Mouse (Mus musculus): Measurements from ENCODE around the gene Fkbp2. TPM values are rescaled to one million over a fixed set of nuclear protein-coding genes. Genes with fewer than 3 reads are reported as not detected.

Gene Fkbp2
- polyA plus RNA-seq, 1 experiment from 2014 or later: 86.9 TPM

GRCm38 (mm10) chr19:6974211-6975205 is 5.8 kb downstream of the Fkbp2 start, which contains the start of gene Ppp1r14b:
Ppp1r14b (plus strand) TSS chr19:6974968.
- Histone ChIP-seq H3K4me1 (peaks cover 54% of the 10 kb centered on the region), H3K4me2 (peak within 1 kb of the TSS; percentile 91), H3K9me3 (replicated peaks) (no peaks in the 10 kb centered on the region), H3K36me3 (ENCODE audit: poor library complexity, severe bottlenecking) (peaks cover 23% of the 10 kb centered on the region), H3K27ac (peak within 1 kb of the TSS; percentile 96), H3K27me3 (peaks cover 26% of the 10 kb centered on the region), H3K4me3 (peak within 1 kb of the TSS; percentile 89), H3K9ac (peak within 1 kb of the TSS; percentile 88)
- peak; percentile 67 for ATAC-seq
- under 1% methylated on average over 51 of the region's 84 CpGs for WGBS

- Histone ChIP-seq H3K27me3 (peaks cover 35% of the 10 kb centered on the region), H3K9me3 (replicated peaks) (no peaks in the 10 kb centered on the region), H3K4me3 (peak overlapping the region; percentile 89), H3K27ac (no peak overlapping the region), H3K4me2 (peak overlapping the region; percentile 91), H3K4me1 (peaks cover 52% of the 10 kb centered on the region), H3K9ac (peak overlapping the region; percentile 88; the same call in 1 of the 2 replicates), H3K36me3 (ENCODE audit: poor library complexity, severe bottlenecking) (peaks cover 21% of the 10 kb centered on the region)
- ATAC-seq: no peak
- WGBS: 33% methylated on average over 12 of the region's 12 CpGs
Observed at GRCm38 (mm10) chr19:6973581-6974190, 6.6 kb downstream of the Fkbp2 start.

GRCm38 (mm10) chr19:6972247-6972917 is 7.9 kb downstream of the Fkbp2 start:
- Histone ChIP-seq H3K27me3 (peaks cover 45% of the 10 kb centered on the region), H3K9ac (no peak overlapping the region), H3K4me3 (no peak overlapping the region), H3K4me2 (no peak overlapping the region), H3K9me3 (replicated peaks) (no peaks in the 10 kb centered on the region), H3K36me3 (ENCODE audit: poor library complexity, severe bottlenecking) (peaks cover 8% of the 10 kb centered on the region), H3K27ac (no peak overlapping the region), H3K4me1 (peaks cover 42% of the 10 kb centered on the region)
- no peak for ATAC-seq
- 85% methylated on average over 13 of the region's 13 CpGs for WGBS

GRCm38 (mm10) chr19:6971644-6972043 is 8.7 kb downstream of the Fkbp2 start:
- 47% methylated on average over 6 of the region's 6 CpGs for WGBS
- ATAC-seq: no peak

GRCm38 (mm10) chr19:6970460-6971085 is 9.7 kb downstream of the Fkbp2 start:
- peak overlapping the region; percentile 60 for H3K4me2 ChIP-seq
- H3K27ac ChIP-seq: no peak overlapping the region; the same call in 1 of the 2 replicates
- WGBS: 10% methylated on average over 11 of the region's 11 CpGs
- no peaks in the 10 kb centered on the region for H3K9me3 ChIP-seq (replicated peaks)
- peak overlapping the region; percentile 40 for H3K9ac ChIP-seq
- H3K4me3 ChIP-seq: no peak overlapping the region
- peaks cover 29% of the 10 kb centered on the region for H3K4me1 ChIP-seq
- H3K27me3 ChIP-seq: peaks cover 45% of the 10 kb centered on the region
- H3K36me3 ChIP-seq (ENCODE audit: poor library complexity, severe bottlenecking): no peaks in the 10 kb centered on the region
- no peak for ATAC-seq

More at GRCm38 (mm10) chr19:6971644-6972043, 8.7 kb downstream of the Fkbp2 start:
- Histone ChIP-seq H3K27ac (no peak overlapping the region), H3K27me3 (peaks cover 45% of the 10 kb centered on the region), H3K9me3 (replicated peaks) (no peaks in the 10 kb centered on the region), H3K4me2 (no peak overlapping the region), H3K4me3 (no peak overlapping the region), H3K36me3 (ENCODE audit: poor library complexity, severe bottlenecking) (peaks cover 2% of the 10 kb centered on the region), H3K4me1 (peaks cover 35% of the 10 kb centered on the region), H3K9ac (no peak overlapping the region)

- peaks cover 29% of the 10 kb centered on the region for H3K4me1 ChIP-seq
- 2% methylated on average over 55 of the region's 55 CpGs for WGBS
- H3K36me3 ChIP-seq (ENCODE audit: poor library complexity, severe bottlenecking): no peaks in the 10 kb centered on the region
- H3K27ac ChIP-seq: no peak overlapping the region
- peak; percentile 13; the same call in 1 of the 2 replicates for ATAC-seq
- peak overlapping the region; percentile 60 for H3K4me2 ChIP-seq
- peak overlapping the region; percentile 61 for H3K9ac ChIP-seq
- H3K4me3 ChIP-seq: peak overlapping the region; percentile 42
- H3K27me3 ChIP-seq: peaks cover 45% of the 10 kb centered on the region
- no peaks in the 10 kb centered on the region for H3K9me3 ChIP-seq (replicated peaks)
Observed at GRCm38 (mm10) chr19:6969665-6970381, 10.5 kb downstream of the Fkbp2 start.

- Histone ChIP-seq H3K36me3 (ENCODE audit: poor library complexity, severe bottlenecking) (no peaks in the 10 kb centered on the region; the same call in 1 of the 2 replicates), H3K9ac (peak overlapping the region; percentile 61), H3K4me1 (peaks cover 29% of the 10 kb centered on the region), H3K27ac (no peak overlapping the region), H3K27me3 (peaks cover 45% of the 10 kb centered on the region), H3K4me2 (peak overlapping the region; percentile 60), H3K9me3 (replicated peaks) (no peaks in the 10 kb centered on the region), H3K4me3 (peak overlapping the region; percentile 42)
- no peak; the same call in 1 of the 2 replicates for ATAC-seq
- WGBS: 1% methylated on average over 19 of the region's 20 CpGs
Observed at GRCm38 (mm10) chr19:6969291-6969664, 11.0 kb downstream of the Fkbp2 start.

GRCm38 (mm10) chr19:6968491-6969271 is 11.6 kb downstream of the Fkbp2 start:
- 14% methylated on average over 15 of the region's 15 CpGs for WGBS
- Histone ChIP-seq H3K27me3 (peaks cover 45% of the 10 kb centered on the region), H3K27ac (no peak overlapping the region), H3K4me3 (peak overlapping the region; percentile 42), H3K4me2 (peak overlapping the region; percentile 60), H3K36me3 (ENCODE audit: poor library complexity, severe bottlenecking) (no peaks in the 10 kb centered on the region; the same call in 1 of the 2 replicates), H3K4me1 (peaks cover 24% of the 10 kb centered on the region), H3K9me3 (replicated peaks) (no peaks in the 10 kb centered on the region), H3K9ac (peak overlapping the region; percentile 61; the same call in 1 of the 2 replicates)
- ATAC-seq: no peak

- Histone ChIP-seq H3K27me3 (no peaks in the 10 kb centered on the region), H3K27ac (no peak overlapping the region), H3K9ac (no peak overlapping the region), H3K4me2 (no peak overlapping the region), H3K4me3 (no peak overlapping the region), H3K36me3 (ENCODE audit: poor library complexity, severe bottlenecking) (peaks cover 22% of the 10 kb centered on the region; the same call in 1 of the 2 replicates), H3K4me1 (peaks cover 14% of the 10 kb centered on the region), H3K9me3 (replicated peaks) (no peaks in the 10 kb centered on the region)
- no peak for ATAC-seq
- WGBS: 81% methylated on average over 10 of the region's 10 CpGs
Observed at GRCm38 (mm10) chr19:6956461-6956860, 23.8 kb downstream of the Fkbp2 start.

- 86% methylated on average over 7 of the region's 7 CpGs for WGBS
- H3K4me2 ChIP-seq: no peak overlapping the region
- H3K9me3 ChIP-seq (replicated peaks): no peaks in the 10 kb centered on the region
- H3K36me3 ChIP-seq (ENCODE audit: poor library complexity, severe bottlenecking): peaks cover 22% of the 10 kb centered on the region; the same call in 1 of the 2 replicates
- H3K4me1 ChIP-seq: peaks cover 17% of the 10 kb centered on the region
- H3K27ac ChIP-seq: no peak overlapping the region
- no peak for ATAC-seq
- no peaks in the 10 kb centered on the region for H3K27me3 ChIP-seq
- no peak overlapping the region for H3K9ac ChIP-seq
- no peak overlapping the region for H3K4me3 ChIP-seq
Observed at GRCm38 (mm10) chr19:6955424-6955823, 24.9 kb downstream of the Fkbp2 start.

Measured in forebrain, embryonic 13.5 days (tissue).